Mouse (Mus musculus): ENCODE measurements around the gene Dnajc4. TPM values are rescaled to one million over a fixed set of nuclear protein-coding genes. Genes with fewer than 3 reads are reported as not detected.

Gene Dnajc4
- polyA plus RNA-seq, 1 experiment from 2014 or later = 23.3 TPM

DNA sequence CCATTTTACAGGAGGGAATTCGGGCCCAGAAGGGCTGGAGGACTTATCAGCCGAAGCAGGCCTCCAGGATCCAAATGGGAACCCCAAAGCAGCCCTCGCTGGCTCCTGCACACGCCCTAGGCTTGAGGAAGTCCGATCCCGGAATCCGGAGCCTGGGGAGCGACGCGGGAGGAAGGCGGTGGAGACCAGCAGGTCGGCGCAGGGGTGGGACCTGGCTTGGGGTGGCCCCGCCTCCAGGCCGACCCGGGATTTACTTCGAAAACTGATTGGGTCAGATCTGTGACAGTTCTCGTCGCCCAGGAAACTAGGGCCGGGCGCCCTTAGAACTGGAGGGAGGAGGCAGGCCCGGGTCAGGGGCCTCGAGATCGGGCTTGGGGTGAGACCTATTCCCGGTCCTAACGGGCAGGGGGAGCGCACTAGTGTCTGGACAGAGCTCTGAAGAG, 50.1 kb downstream of the Dnajc4 start, which contains the start of gene Gpr137:
Gene Gpr137 (minus strand): TSS at position 232 of the 443 bp plus-strand sequence.
- H3K4me1 ChIP-seq (replicated peaks; ENCODE audit: control insufficient read depth, insufficient read depth, low read length) = peaks cover 34% of the 10 kb centered on the region
- H3K27me3 ChIP-seq (replicated peaks; ENCODE audit: control insufficient read depth, insufficient read depth, low read length) = no peaks in the 10 kb centered on the region
- H3K4me3 ChIP-seq (replicated peaks; ENCODE audit: low read length) = peak within 1 kb of the TSS; percentile 98
- peak within 1 kb of the TSS; percentile 99 for H3K9ac ChIP-seq (replicated peaks; ENCODE audit: low read depth, low read length)
- ATAC-seq = peak; percentile 87
- peak within 1 kb of the TSS; percentile 99 for H3K4me2 ChIP-seq (ENCODE audit: low read length)
- WGBS = under 1% methylated on average over 27 of the region's 27 CpGs
- no peaks in the 10 kb centered on the region for H3K9me3 ChIP-seq (ENCODE audit: control insufficient read depth, low read length)
- H3K36me3 ChIP-seq (ENCODE audit: control insufficient read depth, insufficient read depth) = peaks cover 2% of the 10 kb centered on the region; the same call in 1 of the 2 replicates
- peak within 1 kb of the TSS; percentile 97 for H3K27ac ChIP-seq (ENCODE audit: low read length)

DNA sequence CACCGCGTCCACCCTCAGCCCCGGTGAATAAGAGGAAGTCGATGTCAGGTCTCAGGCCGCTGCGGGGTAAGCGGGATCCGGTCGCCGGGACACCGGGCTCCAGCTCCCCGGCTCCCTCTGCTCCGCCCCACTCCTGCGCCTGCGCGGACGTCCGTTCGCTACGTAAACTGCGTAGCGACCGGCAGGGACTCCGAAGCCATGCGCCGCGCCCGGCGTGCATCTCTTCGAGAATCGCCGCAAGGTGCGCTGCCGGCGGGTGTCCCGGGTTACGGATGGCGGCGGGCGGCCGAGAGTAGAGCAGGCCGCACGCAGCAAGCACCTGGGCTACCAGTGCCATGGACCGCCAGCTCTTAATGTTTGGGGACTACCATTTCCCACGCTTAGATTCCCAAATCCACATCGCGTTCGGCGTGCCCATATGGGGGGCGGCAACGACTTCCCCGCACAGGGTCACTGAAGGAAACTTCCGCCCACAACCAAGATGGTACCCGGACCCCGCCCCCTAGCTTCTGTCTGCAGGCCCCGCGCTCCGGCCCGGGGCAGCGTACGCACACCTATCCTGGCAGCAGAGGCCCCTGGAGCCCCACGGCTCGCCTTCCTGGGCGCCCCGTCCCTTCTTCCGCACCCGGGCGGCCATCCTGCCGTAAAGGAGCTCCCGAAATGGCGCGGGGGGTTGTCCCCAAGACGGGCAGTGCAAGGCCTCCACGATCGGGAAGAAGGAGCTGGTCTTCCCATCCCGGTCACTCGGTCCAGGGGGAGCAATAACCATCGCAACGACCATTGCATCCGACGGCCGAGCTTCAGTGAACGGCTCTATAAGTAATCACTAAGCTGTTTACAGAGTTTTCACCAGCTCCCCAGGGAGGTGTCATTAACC, 50.8 kb downstream of the Dnajc4 start, which contains the start of gene Bad:
Gene Bad (plus strand): TSS at position 490 of the 877 bp plus-strand sequence.
- peaks cover 2% of the 10 kb centered on the region; the same call in 1 of the 2 replicates for H3K36me3 ChIP-seq (ENCODE audit: control insufficient read depth, insufficient read depth)
- peak within 1 kb of the TSS; percentile 97 for H3K27ac ChIP-seq (ENCODE audit: low read length)
- peak within 1 kb of the TSS; percentile 98 for H3K4me3 ChIP-seq (replicated peaks; ENCODE audit: low read length)
- no peaks in the 10 kb centered on the region for H3K9me3 ChIP-seq (ENCODE audit: control insufficient read depth, low read length)
- H3K27me3 ChIP-seq (replicated peaks; ENCODE audit: control insufficient read depth, insufficient read depth, low read length) = no peaks in the 10 kb centered on the region
- WGBS = under 1% methylated on average over 83 of the region's 83 CpGs
- peak; percentile 84 for ATAC-seq
- peaks cover 34% of the 10 kb centered on the region for H3K4me1 ChIP-seq (replicated peaks; ENCODE audit: control insufficient read depth, insufficient read depth, low read length)
- peak within 1 kb of the TSS; percentile 99 for H3K4me2 ChIP-seq (ENCODE audit: low read length)
- peak within 1 kb of the TSS; percentile 99 for H3K9ac ChIP-seq (replicated peaks; ENCODE audit: low read depth, low read length)

DNA sequence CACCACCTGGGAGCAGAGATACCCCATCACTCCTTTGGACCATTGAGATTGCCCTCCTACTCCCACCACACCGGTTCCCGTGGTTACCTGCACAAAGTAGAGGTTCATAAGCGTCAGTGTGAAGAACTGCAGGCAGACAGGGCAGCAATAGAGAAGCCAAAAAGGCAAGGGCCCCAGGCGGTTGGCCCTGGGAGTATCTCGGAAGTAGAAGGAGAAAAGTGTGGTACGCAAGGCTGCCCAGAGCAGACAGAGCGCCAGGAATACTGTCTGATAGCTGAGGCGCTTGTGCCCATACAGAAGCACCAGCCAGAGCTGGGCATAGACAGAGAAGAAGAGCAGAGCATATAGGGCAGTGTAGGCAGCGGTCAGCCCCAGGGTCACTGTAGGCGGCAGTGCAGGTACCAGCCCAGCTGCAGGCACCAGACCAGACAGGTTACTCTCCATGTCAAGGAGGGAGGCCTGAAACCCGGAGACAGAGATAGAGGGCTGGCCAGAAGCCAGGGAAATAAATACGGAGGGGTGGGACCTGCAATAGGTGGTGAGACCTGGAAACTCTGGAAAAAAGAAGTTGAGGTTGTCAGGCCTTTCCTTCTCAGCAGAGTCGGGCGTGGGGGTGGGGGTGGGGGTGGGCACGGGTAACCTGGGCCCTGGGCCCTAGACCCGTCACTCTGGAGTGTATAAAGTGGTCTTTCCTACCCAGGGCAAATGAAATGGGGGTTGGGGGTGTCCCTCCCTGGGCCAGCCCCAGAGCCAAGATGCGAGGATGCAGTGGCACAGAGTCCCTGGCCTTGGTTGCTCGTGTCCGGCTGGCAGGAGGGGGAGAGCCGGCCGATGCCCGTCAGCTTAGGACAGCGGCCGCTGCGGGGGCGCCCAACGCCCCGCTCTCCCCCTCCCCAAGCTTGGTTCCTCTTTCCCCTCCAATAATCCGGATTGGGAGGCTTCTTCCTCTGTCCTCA, 51.7 kb downstream of the Dnajc4 start:
- no peaks in the 10 kb centered on the region for H3K9me3 ChIP-seq (ENCODE audit: control insufficient read depth, low read length)
- H3K4me2 ChIP-seq (ENCODE audit: low read length) = peak overlapping the region; percentile 99
- H3K4me1 ChIP-seq (replicated peaks; ENCODE audit: control insufficient read depth, insufficient read depth, low read length) = peaks cover 34% of the 10 kb centered on the region
- 18% methylated on average over 29 of the region's 29 CpGs for WGBS
- H3K36me3 ChIP-seq (ENCODE audit: control insufficient read depth, insufficient read depth) = no peaks in the 10 kb centered on the region
- H3K4me3 ChIP-seq (replicated peaks; ENCODE audit: low read length) = peak overlapping the region; percentile 98
- H3K27ac ChIP-seq (ENCODE audit: low read length) = no peak overlapping the region; the same call in 1 of the 2 replicates
- peak; percentile 2; the same call in 1 of the 2 replicates for ATAC-seq
- peaks cover 7% of the 10 kb centered on the region for H3K27me3 ChIP-seq (replicated peaks; ENCODE audit: control insufficient read depth, insufficient read depth, low read length)
- H3K9ac ChIP-seq (replicated peaks; ENCODE audit: low read depth, low read length) = peak overlapping the region; percentile 99

DNA sequence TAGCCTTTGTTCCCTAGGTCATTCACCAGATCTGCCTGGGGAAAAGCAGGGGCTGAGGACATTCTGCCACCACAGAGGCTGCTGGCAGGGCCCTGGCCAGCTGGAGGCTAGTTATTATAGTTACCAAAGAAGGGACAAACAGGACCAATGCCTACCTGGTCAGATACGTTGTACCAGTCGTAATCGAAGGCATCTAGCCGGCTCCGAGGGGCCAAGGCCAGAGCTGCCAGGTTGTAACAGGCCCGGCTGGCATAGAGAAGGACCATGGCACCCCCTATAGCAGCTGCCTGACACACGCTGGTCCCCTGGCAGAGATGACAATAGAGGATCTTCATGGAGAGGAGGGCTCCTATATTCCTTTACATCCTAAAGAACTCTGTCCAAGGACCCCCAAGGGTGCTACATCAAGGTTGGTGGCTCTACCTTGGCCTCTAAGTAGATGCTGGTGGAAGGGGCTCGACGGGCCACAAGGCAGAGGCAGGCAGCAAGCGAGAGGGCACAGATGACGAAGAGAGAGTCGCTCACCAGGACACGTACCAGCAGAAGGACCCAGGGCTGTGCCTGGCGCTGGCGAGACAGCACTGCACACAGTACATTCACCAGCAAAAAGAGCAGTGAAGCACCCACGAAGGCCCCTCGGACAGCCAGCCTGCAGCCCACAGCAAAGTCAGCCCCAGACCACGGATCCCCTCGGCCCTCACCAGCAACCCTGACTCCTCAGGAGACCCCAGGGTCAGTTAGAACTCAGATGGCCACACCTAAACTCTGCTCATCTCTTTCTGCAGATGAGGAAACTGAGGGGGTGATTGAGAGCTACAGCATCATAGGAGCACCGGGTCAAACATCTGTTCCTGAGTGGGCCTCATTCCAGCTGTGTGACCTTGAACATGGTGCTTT, 53.0 kb downstream of the Dnajc4 start:
- H3K4me1 ChIP-seq (replicated peaks; ENCODE audit: control insufficient read depth, insufficient read depth, low read length) = peaks cover 34% of the 10 kb centered on the region
- no peak overlapping the region for H3K4me3 ChIP-seq (replicated peaks; ENCODE audit: low read length)
- H3K27me3 ChIP-seq (replicated peaks; ENCODE audit: control insufficient read depth, insufficient read depth, low read length) = peaks cover 19% of the 10 kb centered on the region
- no peak overlapping the region for H3K27ac ChIP-seq (ENCODE audit: low read length)
- no peaks in the 10 kb centered on the region for H3K9me3 ChIP-seq (ENCODE audit: control insufficient read depth, low read length)
- no peak for ATAC-seq
- WGBS = 87% methylated on average over 20 of the region's 20 CpGs
- H3K36me3 ChIP-seq (ENCODE audit: control insufficient read depth, insufficient read depth) = no peaks in the 10 kb centered on the region
- H3K9ac ChIP-seq (replicated peaks; ENCODE audit: low read depth, low read length) = no peak overlapping the region
- H3K4me2 ChIP-seq (ENCODE audit: low read length) = peak overlapping the region; percentile 99

Other genes starting within 250 kb of the Dnajc4 start
- 9.4 and 9.7 TPM in 2 replicates for gene Rps6ka4, start 151.9 kb downstream of the Dnajc4 start, polyA plus RNA-seq (2015; fragmentation: Nextera tagmentation; extraction: Ambion mirVana)
- gene Ccdc88b, start 134.4 kb downstream of the Dnajc4 start, polyA plus RNA-seq (2015; fragmentation: Nextera tagmentation; extraction: Ambion mirVana) = 0.68 and 1.1 TPM in 2 replicates
- gene Trmt112, start 82.9 kb downstream of the Dnajc4 start, polyA plus RNA-seq (2015; fragmentation: Nextera tagmentation; extraction: Ambion mirVana) = 104 and 116 TPM in 2 replicates
- 244 and 272 TPM in 2 replicates for gene Prdx5, start 82.5 kb downstream of the Dnajc4 start, polyA plus RNA-seq (2015; fragmentation: Nextera tagmentation; extraction: Ambion mirVana)
- 16.1 and 18.8 TPM in 2 replicates for gene Esrra, start 70.8 kb downstream of the Dnajc4 start, polyA plus RNA-seq (2015; fragmentation: Nextera tagmentation; extraction: Ambion mirVana)
- 0.37 and 0.89 TPM in 2 replicates for gene Catsperz, start 67.2 kb downstream of the Dnajc4 start, polyA plus RNA-seq (2015; fragmentation: Nextera tagmentation; extraction: Ambion mirVana)
- gene Kcnk4, start 58.1 kb downstream of the Dnajc4 start, polyA plus RNA-seq (2015; fragmentation: Nextera tagmentation; extraction: Ambion mirVana) = 2.1 and 3.3 TPM in 2 replicates
- 87.9 and 88.4 TPM in 2 replicates for gene Bad, start 50.7 kb downstream of the Dnajc4 start, polyA plus RNA-seq (2015; fragmentation: Nextera tagmentation; extraction: Ambion mirVana)
- 46.3 and 52.5 TPM in 2 replicates for gene Gpr137, start 50.1 kb downstream of the Dnajc4 start, polyA plus RNA-seq (2015; fragmentation: Nextera tagmentation; extraction: Ambion mirVana)
- gene Ppp1r14b, start 17.6 kb downstream of the Dnajc4 start, polyA plus RNA-seq (2015; fragmentation: Nextera tagmentation; extraction: Ambion mirVana) = 132 and 140 TPM in 2 replicates
- 11.5 and 12.3 TPM in 2 replicates for gene Plcb3, start 16.1 kb downstream of the Dnajc4 start, polyA plus RNA-seq (2015; fragmentation: Nextera tagmentation; extraction: Ambion mirVana)
- gene Fkbp2, start 12.1 kb downstream of the Dnajc4 start, polyA plus RNA-seq (2015; fragmentation: Nextera tagmentation; extraction: Ambion mirVana) = 73.8 and 101 TPM in 2 replicates
- 42.5 and 44.6 TPM in 2 replicates for gene Vegfb, start 4.9 kb downstream of the Dnajc4 start, polyA plus RNA-seq (2015; fragmentation: Nextera tagmentation; extraction: Ambion mirVana)
- 15.5 and 16.0 TPM in 2 replicates for gene Nudt22, start 3.5 kb upstream of the Dnajc4 start, polyA plus RNA-seq (2015; fragmentation: Nextera tagmentation; extraction: Ambion mirVana)
- 12.5 and 17.9 TPM in 2 replicates for gene Trpt1, start 3.6 kb upstream of the Dnajc4 start, polyA plus RNA-seq (2015; fragmentation: Nextera tagmentation; extraction: Ambion mirVana)
- 3.3 and 3.8 TPM in 2 replicates for gene Fermt3, start 26.9 kb upstream of the Dnajc4 start, polyA plus RNA-seq (2015; fragmentation: Nextera tagmentation; extraction: Ambion mirVana)
- gene Stip1, start 47.4 kb upstream of the Dnajc4 start, polyA plus RNA-seq (2015; fragmentation: Nextera tagmentation; extraction: Ambion mirVana) = 246 and 247 TPM in 2 replicates
- gene Macrod1, start 64.2 kb upstream of the Dnajc4 start, polyA plus RNA-seq (2015; fragmentation: Nextera tagmentation; extraction: Ambion mirVana) = 4.0 and 5.3 TPM in 2 replicates
- 13.8 and 16.1 TPM in 2 replicates for gene Flrt1, start 113.2 kb upstream of the Dnajc4 start, polyA plus RNA-seq (2015; fragmentation: Nextera tagmentation; extraction: Ambion mirVana)
- gene Otub1, start 213.7 kb upstream of the Dnajc4 start, polyA plus RNA-seq (2015; fragmentation: Nextera tagmentation; extraction: Ambion mirVana) = 223 and 235 TPM in 2 replicates
- gene Cox8a, start 225.0 kb upstream of the Dnajc4 start, polyA plus RNA-seq (2015; fragmentation: Nextera tagmentation; extraction: Ambion mirVana) = 602 and 609 TPM in 2 replicates
- gene Naa40, start 248.6 kb upstream of the Dnajc4 start, polyA plus RNA-seq (2015; fragmentation: Nextera tagmentation; extraction: Ambion mirVana) = 67.3 and 74.7 TPM in 2 replicates

All from forebrain, embryonic 16.5 days (tissue).